Mouse (Mus musculus) megakaryocyte, adult 5-6 weeks (primary cell): ENCODE measurements around the gene Ucn3. TPM values are rescaled to one million over a fixed set of nuclear protein-coding genes. Genes with fewer than 3 reads are reported as not detected.

ENCODE experiments used
- ATAC-seq: 2 replicates; pipeline ENCODE4 v1.8.0; 2016; ENCODE audit warnings: mild to moderate bottlenecking, inconsistent platforms; ENCODE audit not compliant: poor library complexity, severe bottlenecking
- total RNA-seq, 2 experiments: library from RNA; stranded (forward) in 1 of 2; stranded (reverse) in 1 of 2; fragments of 153-499, 151-499 nt in 1 of 2; fragments of 221-1000, 200-1000 nt in 1 of 2; gene quantifications; 2 replicates each; pipeline versions ENCODE4 v1.2.3 to v1.2.4; 2015 to 2017

Gene Ucn3
- total RNA-seq, 2 experiments from 2014 or later = not detected

DNA sequence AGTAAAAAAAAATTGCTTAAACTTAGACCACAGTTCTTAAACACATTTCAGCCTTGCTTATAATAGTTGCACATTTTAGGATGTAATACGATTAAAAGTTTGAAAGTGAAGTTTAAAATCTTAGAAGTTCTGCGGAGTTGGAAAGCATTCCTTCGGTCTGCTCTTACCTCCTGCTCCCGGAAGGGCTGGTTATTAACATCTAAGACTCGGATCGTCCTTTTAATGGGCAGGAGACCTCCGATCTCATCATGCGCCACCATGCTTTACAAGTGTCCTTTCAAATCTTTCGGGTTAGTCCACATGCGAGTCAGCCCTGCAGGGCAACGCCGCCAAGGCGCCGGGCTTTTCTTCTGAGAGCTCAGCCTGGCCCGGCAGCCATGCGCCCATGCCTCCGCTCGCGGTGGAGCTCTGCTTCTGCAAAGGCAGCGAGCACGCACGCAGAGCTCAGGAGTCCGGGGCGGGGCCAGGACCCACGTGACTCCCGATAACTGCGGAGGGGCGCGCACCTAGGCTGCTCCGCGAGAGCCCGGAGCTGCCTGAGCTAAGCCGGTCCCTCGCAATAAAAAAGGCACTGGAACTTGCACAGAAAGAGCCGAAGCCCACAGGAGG lies 51.9 kb downstream of the Ucn3 start:
- peak; percentile 92 for ATAC-seq

DNA sequence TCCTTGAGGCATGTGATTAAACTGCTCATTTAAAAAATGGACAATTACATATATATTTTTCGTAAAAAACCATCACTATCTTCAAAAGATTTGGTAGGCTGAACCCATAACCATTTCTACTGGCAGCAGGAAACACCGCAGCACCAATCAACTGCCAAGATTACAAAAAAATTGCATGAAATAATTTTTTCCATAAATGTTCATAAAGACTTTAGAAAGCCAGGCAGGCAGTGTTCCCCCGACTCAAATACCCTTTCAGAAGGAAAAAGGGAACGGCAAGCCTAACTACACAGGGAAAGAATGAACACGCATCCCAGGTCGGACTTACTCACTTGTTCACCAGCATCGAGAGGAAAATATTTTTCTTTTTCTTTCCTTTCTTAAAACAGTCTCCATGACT lies 52.5 kb downstream of the Ucn3 start:
- ATAC-seq = no peak

DNA sequence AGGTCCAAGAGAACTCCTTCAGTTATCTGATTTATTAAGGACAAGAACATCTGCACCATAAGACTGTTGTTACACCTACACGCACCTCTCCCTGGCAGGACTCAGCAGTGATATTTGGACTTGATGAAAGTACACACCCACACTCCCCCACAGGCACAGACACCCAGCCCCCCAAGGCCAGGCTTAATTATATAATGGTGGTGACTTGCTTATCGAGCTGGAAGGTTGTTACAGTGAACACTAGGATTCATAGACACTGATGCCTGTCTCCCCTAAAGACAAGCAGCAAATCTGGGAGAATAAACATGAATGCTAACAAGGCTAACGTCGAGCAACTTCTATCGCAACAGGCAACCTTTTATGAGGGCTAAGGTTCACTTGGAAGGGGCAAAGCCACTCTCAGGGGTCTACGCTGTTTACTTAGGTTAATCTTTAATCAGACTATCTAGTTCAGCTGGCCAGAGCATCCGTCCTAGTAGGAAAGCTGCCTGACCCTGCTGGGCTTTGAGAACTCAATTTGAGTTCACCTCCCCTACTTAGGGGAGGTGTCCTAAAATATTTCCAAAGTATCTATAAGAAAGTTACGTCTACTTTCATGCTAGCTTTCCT lies 53.6 kb downstream of the Ucn3 start:
- no peak for ATAC-seq

Other genes with a start within 250 kb of the Ucn3 start
- gene Calml3, start 141.0 kb downstream of the Ucn3 start, total RNA-seq (2015) = not detected in 2 replicates
- gene Calml3, start 141.0 kb downstream of the Ucn3 start, total RNA-seq (2017) = not detected in 2 replicates
- not detected in 2 replicates for gene Calm4, start 107.6 kb downstream of the Ucn3 start, total RNA-seq (2015)
- not detected in 2 replicates for gene Calm4, start 107.6 kb downstream of the Ucn3 start, total RNA-seq (2017)
- gene Calm5, start 91.2 kb downstream of the Ucn3 start, total RNA-seq (2015) = not detected in 2 replicates
- not detected in 2 replicates for gene Calm5, start 91.2 kb downstream of the Ucn3 start, total RNA-seq (2017)
- gene Net1, start 27.1 kb downstream of the Ucn3 start, total RNA-seq (2015) = 31.1 and 38.0 TPM in 2 replicates
- 81.2 and 102 TPM in 2 replicates for gene Net1, start 27.1 kb downstream of the Ucn3 start, total RNA-seq (2017)
- not detected in 2 replicates for gene Tubal3, start 27.1 kb downstream of the Ucn3 start, total RNA-seq (2015)
- not detected in 2 replicates for gene Tubal3, start 27.1 kb downstream of the Ucn3 start, total RNA-seq (2017)
- not detected in 2 replicates for gene Akr1c14, start 103.7 kb upstream of the Ucn3 start, total RNA-seq (2015)
- gene Akr1c14, start 103.7 kb upstream of the Ucn3 start, total RNA-seq (2017) = not detected in 2 replicates
- gene Akr1c18, start 205.3 kb upstream of the Ucn3 start, total RNA-seq (2015) = 0.65 and 0.84 TPM in 2 replicates
- 0.20 and 1.0 TPM in 2 replicates for gene Akr1c18, start 205.3 kb upstream of the Ucn3 start, total RNA-seq (2017)
- 28.8 and 30.1 TPM in 2 replicates for gene Akr1c13, start 245.8 kb upstream of the Ucn3 start, total RNA-seq (2015)
- gene Akr1c13, start 245.8 kb upstream of the Ucn3 start, total RNA-seq (2017) = 31.9 and 34.9 TPM in 2 replicates